Mouse (Mus musculus) kidney, embryonic 16.5 days (tissue): Measurements from ENCODE around the gene Pklr. TPM values are rescaled to one million over a fixed set of nuclear protein-coding genes. Genes with fewer than 3 reads are reported as not detected.

ENCODE experiments used
- ATAC-seq: fragments of 200-750 bp; cut with Nextera tagmentation; 2 replicates; pipeline ENCODE4 v1.8.0; 2017; ENCODE audit warnings: moderate TSS enrichment; ENCODE audit not compliant: low FRiP score, low TSS enrichment
- H3K27ac ChIP-seq: fragments of 300-500 bp; sonication (generic); 2 replicates; pipeline ENCODE4 v1.5.1; 2014; ENCODE audit warnings: low read length
- H3K27me3 ChIP-seq: fragments of 300-500 bp; sonication (generic); 2 replicates; pipeline ENCODE4 v1.6.1; 2014; ENCODE audit warnings: low read length, control low read depth, mixed read lengths; ENCODE audit not compliant: insufficient read depth
- H3K36me3 ChIP-seq: fragments of 300-500 bp; sonication (generic); 2 replicates; pipeline ENCODE4 v1.6.1; 2014; ENCODE audit warnings: low read length, control low read depth, mixed read lengths; ENCODE audit not compliant: insufficient read depth
- H3K4me1 ChIP-seq: fragments of 300-500 bp; sonication (generic); 2 replicates; pipeline ENCODE4 v1.6.1; 2014; ENCODE audit warnings: low read length, control low read depth, mixed read lengths; ENCODE audit not compliant: insufficient read depth
- H3K4me2 ChIP-seq: fragments of 300-500 bp; sonication (generic); replicated peaks from 2 replicates; pipeline ENCODE4 v1.6.1; 2014; ENCODE audit warnings: low read depth, low read length
- H3K4me3 ChIP-seq: fragments of 300-500 bp; sonication (generic); 2 replicates; pipeline ENCODE4 v1.5.1; 2014; ENCODE audit warnings: mild to moderate bottlenecking, low read length
- H3K9ac ChIP-seq: fragments of 300-500 bp; sonication (generic); replicated peaks from 2 replicates; pipeline ENCODE4 v1.6.1; 2014; ENCODE audit warnings: low read length
- H3K9me3 ChIP-seq: fragments of 300-500 bp; sonication (generic); 2 replicates; pipeline ENCODE4 v1.6.1; 2016; ENCODE audit warnings: low read length, control low read depth
- WGBS: fragments of 180-500 bp; shearing (Covaris S2); extraction: QIAGEN DNeasy Blood & Tissue Kit; methylation state at CpG from one replicate; pipeline ENCODE4 v1.1.7; 2014; 5-methylcytosine and 5-hydroxymethylcytosine counted together
- polyA plus RNA-seq: library from polyadenylated mRNA; unstranded; fragments of >200 nt; fragmentation: Nextera tagmentation; extraction: Ambion mirVana; gene quantifications from 2 replicates; pipeline ENCODE4 v1.2.1, GENCODE M21; 2015

The Pklr gene
- polyA plus RNA-seq, result 4.7 and 5.0 TPM in 2 replicates

DNA sequence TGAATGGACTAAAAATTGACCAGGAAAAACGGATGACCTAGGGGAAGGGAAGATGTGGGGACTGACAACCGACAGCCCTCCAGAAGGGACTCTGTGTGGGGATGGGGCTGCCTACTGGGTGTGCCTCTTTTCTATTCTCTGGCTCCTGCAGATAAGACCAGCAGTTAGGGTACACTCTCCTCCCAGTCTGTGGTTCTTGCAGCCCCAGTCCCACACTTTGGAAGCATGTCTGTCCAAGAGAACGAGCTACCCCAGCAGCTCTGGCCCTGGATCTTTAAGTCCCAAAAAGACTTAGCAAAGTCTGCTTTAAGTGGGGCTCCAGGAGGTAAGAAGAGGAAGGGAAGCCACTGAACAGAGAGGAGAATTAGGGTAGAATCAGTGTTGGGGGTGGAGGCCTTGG lies at the start of gene Pklr:
Pklr (plus strand) TSS at position 185 of the 400 bp plus-strand sequence.
- Histone ChIP-seq H3K36me3 (no peaks in the 10 kb centered on the region), H3K4me1 (peaks cover 5% of the 10 kb centered on the region; the same call in 1 of the 2 replicates), H3K4me2 (0 out of 2 replicates have a peak within 1 kb of the TSS, but pooled peaks have one; percentile 5), H3K9me3 (no peaks in the 10 kb centered on the region), H3K27ac (0 out of 2 replicates have a peak within 1 kb of the TSS, but pooled peaks have one; percentile 20), H3K27me3 (no peaks in the 10 kb centered on the region), H3K9ac (no peak within 1 kb of the TSS; the same call in 1 of the 2 replicates), H3K4me3 (no peak within 1 kb of the TSS)
- 57% methylated on average over 3 of the region's 3 CpGs for WGBS
- no peak for ATAC-seq

DNA sequence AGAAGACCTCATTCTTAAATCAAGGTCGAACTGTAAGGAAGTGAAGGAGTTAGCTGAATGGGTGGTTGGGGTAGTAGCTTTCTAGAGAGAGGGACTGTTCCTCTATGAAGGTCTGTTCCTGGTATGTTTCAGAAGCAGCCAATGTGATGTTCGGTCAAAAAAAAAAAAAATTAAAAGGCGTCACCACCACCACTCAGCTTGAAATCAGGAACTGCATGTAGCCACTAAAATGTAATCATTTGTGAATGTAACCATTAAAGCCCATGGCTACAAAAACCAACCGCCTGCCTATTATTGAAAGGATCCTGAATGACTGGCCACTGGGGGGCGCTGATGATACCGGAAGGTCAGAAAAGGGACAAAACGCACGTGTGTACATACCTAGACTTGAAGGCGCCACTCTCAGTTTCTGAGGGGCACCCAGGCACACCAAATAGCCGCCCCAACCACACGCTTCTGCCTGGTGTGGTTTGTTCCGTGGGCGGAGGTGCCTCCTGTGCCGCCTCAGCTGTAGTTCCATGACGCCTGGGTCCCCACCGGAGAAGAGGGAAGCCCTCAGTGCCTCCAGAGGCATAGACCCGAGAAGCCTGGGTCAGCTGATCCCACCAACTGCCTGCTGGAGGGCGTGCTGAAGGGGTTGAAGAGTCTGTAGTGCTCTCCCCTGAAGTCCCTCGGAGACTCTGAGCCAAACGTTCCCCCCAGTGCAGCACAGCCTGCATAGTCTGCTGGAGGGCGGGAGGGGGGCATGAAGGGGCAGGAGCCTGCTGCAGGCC lies 48.4 kb upstream of the Pklr start:
- Histone ChIP-seq H3K9me3 (no peaks in the 10 kb centered on the region), H3K27ac (peak overlapping the region; percentile 22; the same call in 1 of the 2 replicates), H3K36me3 (no peaks in the 10 kb centered on the region), H3K4me3 (peak overlapping the region; percentile 1; the same call in 1 of the 2 replicates), H3K4me2 (peak overlapping the region; percentile 44), H3K9ac (peak overlapping the region; percentile 5; the same call in 1 of the 2 replicates), H3K27me3 (peaks cover 8% of the 10 kb centered on the region), H3K4me1 (peaks cover 33% of the 10 kb centered on the region)
- 23% methylated on average over 21 of the region's 21 CpGs for WGBS
- ATAC-seq, result no peak

DNA sequence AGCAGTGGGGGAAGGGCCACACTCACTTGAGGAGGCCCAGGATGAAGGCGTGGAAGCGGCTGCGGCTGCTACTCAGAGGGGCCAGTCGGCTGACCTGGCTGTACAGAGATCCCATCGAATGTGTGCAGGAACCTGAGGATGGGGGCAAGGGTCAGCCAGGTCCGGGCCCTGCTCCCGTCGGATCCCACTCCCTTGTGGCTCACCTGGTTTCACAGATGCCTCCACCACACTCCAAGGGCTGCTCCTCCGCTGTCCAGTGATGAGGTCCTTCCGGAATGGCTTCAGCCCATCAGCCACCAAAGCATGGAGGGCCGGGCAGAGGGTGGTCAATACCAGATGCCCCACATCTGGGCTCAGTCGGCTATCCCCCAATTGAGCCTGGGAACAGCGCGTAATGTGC lies 47.0 kb upstream of the Pklr start:
- H3K4me3 ChIP-seq, result peak overlapping the region; percentile 67
- peaks cover 44% of the 10 kb centered on the region for H3K4me1 ChIP-seq
- peaks cover 8% of the 10 kb centered on the region for H3K27me3 ChIP-seq
- 50% methylated on average over 14 of the region's 14 CpGs for WGBS
- H3K36me3 ChIP-seq, result no peaks in the 10 kb centered on the region
- H3K9me3 ChIP-seq, result no peaks in the 10 kb centered on the region
- no peak overlapping the region for H3K27ac ChIP-seq
- ATAC-seq, result no peak
- H3K4me2 ChIP-seq, result peak overlapping the region; percentile 87
- no peak overlapping the region; the same call in 1 of the 2 replicates for H3K9ac ChIP-seq

DNA sequence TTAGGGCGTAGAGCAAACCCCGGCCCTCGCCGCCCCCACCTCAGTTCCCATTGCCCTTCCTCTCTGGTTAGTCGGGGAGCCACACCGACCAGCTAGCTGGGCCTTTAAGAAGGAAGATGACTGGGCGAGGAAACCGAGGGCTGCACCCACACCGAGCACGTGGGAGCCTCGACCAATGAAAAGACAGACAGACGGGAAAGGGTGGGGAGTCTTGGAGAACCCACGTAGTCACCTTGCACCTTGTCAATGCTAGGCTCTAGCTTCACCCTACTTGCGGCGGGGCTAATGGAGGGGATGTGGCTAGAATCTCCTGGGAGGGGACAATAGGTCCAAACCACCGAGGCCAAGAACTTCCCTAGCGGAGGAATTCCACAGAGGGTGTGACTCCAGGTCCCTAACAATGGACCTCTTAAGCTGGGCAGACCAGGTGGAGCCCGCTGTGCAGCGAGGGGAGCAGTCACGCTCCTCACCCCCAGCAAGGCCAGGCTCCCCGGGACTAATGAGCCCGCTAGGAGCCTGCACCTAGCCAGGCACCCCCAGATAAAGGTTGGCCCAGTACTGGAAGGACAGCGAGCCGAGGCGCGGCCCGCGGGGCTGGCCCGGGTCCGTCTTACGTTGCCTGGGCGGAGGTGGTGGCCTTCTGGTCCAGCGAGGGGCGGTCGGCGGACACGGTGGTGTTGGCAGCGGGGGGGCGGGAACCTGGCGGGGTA lies 45.9 kb upstream of the Pklr start:
- peaks cover 8% of the 10 kb centered on the region for H3K27me3 ChIP-seq
- peak; percentile 77 for ATAC-seq
- under 1% methylated on average over 39 of the region's 40 CpGs for WGBS
- H3K9me3 ChIP-seq, result no peaks in the 10 kb centered on the region
- peak overlapping the region; percentile 87 for H3K4me2 ChIP-seq
- H3K4me3 ChIP-seq, result peak overlapping the region; percentile 67
- H3K27ac ChIP-seq, result peak overlapping the region; percentile 54
- peak overlapping the region; percentile 67 for H3K9ac ChIP-seq
- peaks cover 44% of the 10 kb centered on the region for H3K4me1 ChIP-seq
- peaks cover 6% of the 10 kb centered on the region for H3K36me3 ChIP-seq

DNA sequence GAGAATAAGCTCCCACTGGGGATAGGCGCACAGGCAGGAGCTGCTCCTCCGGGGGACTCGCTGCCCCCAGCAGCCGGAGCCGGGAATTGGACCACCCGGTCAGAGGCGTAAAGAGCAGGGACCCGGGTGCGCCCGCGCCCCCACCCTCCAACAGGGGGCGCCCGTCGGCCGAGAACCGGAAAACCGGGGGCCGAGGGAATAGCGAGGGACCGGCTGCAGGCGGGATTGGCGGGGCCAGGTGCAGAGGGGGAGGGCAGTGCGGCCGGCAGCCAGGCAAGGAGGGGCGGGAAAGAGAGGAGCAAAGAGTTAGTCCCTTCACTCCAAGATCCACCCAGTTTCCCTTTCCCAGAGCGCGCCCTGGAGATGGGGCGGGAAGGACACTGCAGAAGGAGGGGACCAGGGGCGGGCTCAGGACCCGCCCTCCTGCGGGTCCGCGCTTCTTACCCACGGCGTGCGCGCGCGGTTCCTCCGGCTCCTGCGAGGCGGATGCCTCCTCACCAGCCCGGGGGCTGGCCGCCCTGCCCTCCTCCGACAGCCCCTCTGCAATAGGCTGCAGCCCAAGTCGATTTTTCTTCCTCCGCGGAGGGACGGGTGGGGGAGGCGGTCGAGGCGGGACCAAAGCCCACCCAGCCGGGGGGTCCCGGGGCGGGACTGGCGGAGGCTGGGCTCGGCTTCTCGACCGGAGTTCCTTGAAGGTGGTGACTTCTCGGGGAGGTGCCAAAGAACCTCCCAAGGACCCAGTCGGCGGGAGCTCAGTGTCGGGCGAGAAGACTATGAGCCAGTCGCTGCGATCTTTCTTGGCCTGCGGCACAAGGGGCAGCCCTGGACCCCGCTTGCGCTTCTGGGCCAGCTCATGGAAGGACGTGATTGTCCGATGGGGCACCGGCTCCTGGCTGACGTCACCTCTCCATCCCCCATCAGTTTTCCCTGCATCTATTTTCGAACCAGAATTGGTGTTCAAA lies 45.0 kb upstream of the Pklr start:
- H3K4me3 ChIP-seq, result peak overlapping the region; percentile 67
- H3K36me3 ChIP-seq, result peaks cover 15% of the 10 kb centered on the region
- peak overlapping the region; percentile 67 for H3K9ac ChIP-seq
- peaks cover 8% of the 10 kb centered on the region for H3K27me3 ChIP-seq
- H3K4me1 ChIP-seq, result peaks cover 44% of the 10 kb centered on the region
- ATAC-seq, result peak; percentile 74
- WGBS, result under 1% methylated on average over 68 of the region's 74 CpGs
- no peaks in the 10 kb centered on the region for H3K9me3 ChIP-seq
- H3K4me2 ChIP-seq, result peak overlapping the region; percentile 87
- H3K27ac ChIP-seq, result peak overlapping the region; percentile 54

DNA sequence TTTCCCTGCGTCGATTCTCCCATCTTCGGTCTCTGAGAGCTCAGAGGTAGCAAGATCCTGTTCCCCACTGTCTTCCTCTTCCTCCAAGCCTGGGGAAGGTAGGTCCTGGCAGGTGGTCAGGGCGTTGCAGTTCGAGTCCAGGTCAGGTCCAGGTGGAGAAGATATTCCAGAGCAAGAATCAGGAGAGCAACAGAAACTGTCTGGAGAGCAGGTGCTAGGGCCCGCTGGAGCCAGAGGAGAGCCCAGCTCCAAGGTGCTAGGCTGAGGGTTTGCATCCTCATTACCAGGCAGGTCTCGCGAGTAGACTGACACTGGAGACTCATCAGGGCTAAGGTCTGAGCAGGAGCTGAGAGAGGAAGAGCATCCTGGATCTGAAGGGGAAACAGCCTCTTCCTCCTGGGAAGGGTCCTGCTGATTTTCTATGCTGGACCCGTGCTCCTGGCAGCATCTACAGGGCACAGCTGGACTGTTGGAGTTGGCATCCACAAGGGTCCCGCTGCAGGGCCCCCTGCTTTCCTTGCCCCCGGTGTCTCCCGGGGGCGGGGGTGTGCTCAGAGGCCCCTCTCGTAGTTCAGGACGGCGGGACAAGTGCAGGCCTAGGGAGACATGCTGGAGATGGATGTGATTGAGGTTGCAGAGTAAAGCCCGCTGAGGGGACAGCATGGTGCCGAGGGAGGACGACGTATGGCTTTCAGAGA lies 44.0 kb upstream of the Pklr start:
- Histone ChIP-seq H3K4me1 (peaks cover 44% of the 10 kb centered on the region), H3K9me3 (no peaks in the 10 kb centered on the region), H3K27me3 (peaks cover 8% of the 10 kb centered on the region), H3K4me3 (peak overlapping the region; percentile 67), H3K9ac (peak overlapping the region; percentile 67), H3K27ac (no peak overlapping the region), H3K36me3 (peaks cover 20% of the 10 kb centered on the region), H3K4me2 (peak overlapping the region; percentile 87)
- WGBS, result 11% methylated on average over 20 of the region's 20 CpGs
- ATAC-seq, result no peak

DNA sequence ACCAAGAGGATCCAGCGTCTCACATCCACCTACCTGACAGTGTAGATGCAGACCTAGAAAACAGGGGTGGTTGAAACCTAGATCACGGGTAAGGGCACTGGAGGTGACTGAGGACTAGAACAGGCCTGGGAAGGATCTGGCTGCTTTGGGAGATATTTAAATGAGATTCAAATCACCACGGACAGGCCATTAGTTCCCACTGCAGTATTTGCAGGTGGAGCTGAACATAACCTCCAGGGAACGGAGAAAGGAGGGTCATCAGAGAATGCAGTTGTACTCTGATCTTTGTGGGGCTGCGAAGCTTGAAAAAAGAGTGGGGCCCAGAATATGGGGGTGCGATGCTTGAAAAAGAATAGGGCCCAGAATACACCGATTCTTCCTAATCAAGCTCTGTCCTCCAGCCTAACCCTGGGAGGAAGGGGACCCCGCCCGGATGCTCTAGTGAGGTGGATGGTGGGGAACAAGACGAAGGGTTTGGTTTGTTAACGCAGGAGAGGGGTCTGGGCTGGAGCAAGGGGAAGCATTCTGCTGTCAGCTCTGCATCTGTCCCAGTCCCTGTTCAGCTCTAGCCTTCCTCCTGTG lies 43.3 kb upstream of the Pklr start:
- H3K4me1 ChIP-seq, result peaks cover 43% of the 10 kb centered on the region

DNA sequence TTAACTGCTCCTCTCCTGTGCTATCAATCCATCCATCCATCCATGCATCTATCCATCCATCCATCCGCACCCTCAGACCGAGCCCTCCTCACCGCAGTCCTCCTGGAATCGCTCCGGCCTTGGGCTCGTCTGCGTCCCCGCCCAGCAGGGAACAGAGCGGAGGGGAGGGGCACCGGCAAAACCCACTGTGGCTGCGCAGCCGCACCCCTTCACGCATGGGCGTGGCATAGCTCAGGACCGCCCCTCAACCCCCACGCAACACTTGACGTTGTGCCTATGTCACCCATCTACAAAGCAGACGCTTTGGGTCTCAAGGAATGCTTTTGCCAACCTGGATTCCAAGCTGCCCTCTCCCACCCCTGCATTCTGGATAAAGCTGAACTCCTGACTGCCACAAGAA lies 42.8 kb upstream of the Pklr start, which contains the start of gene Rusc1:
Rusc1 (minus strand) TSS at position 137 of the 400 bp plus-strand sequence.
- Histone ChIP-seq H3K9me3 (no peaks in the 10 kb centered on the region), H3K4me2 (peak within 1 kb of the TSS; percentile 87), H3K36me3 (peaks cover 28% of the 10 kb centered on the region), H3K9ac (peak within 1 kb of the TSS; percentile 67), H3K27me3 (peaks cover 8% of the 10 kb centered on the region), H3K4me3 (peak within 1 kb of the TSS; percentile 67), H3K4me1 (peaks cover 38% of the 10 kb centered on the region), H3K27ac (0 out of 2 replicates have a peak within 1 kb of the TSS, but pooled peaks have one; percentile 14)
- 1% methylated on average over 18 of the region's 18 CpGs for WGBS
- peak; percentile 60; the same call in 1 of the 2 replicates for ATAC-seq

More for the DNA sequence above, 43.3 kb upstream of the Pklr start:
- no peak for ATAC-seq
- peaks cover 24% of the 10 kb centered on the region for H3K36me3 ChIP-seq
- 19% methylated on average over 11 of the region's 11 CpGs for WGBS
- H3K27me3 ChIP-seq, result peaks cover 8% of the 10 kb centered on the region
- peak overlapping the region; percentile 57 for H3K4me2 ChIP-seq
- H3K4me3 ChIP-seq, result peak overlapping the region; percentile 41
- H3K9ac ChIP-seq, result peak overlapping the region; percentile 53; the same call in 1 of the 2 replicates
- H3K9me3 ChIP-seq, result no peaks in the 10 kb centered on the region
- H3K27ac ChIP-seq, result no peak overlapping the region
